Mouse (Mus musculus): ENCODE measurements around the gene Cog2. TPM values are rescaled to one million over a fixed set of nuclear protein-coding genes. Genes with fewer than 3 reads are reported as not detected.

Gene Cog2
- polyA plus RNA-seq, 1 experiment: not detected

GRCm38 (mm10) chr8:124569593-124569992 lies 49.0 kb downstream of the Cog2 start, which contains the start of gene Agt:
Gene Agt (minus strand): TSS chr8:124569706.
- H3K27ac ChIP-seq (ENCODE audit: insufficient read depth, low read depth, low read length): peak within 1 kb of the TSS; percentile 39; the same call in 1 of the 2 replicates

GRCm38 (mm10) chr8:124571732-124572429 lies 51.3 kb downstream of the Cog2 start:
- WGBS: 66% methylated on average over 8 of the region's 8 CpGs
- no peak overlapping the region for H3K4me3 ChIP-seq (ENCODE audit: insufficient read depth, low read depth, low read length)
- no peak overlapping the region for H3K27ac ChIP-seq (ENCODE audit: insufficient read depth, low read depth, low read length)
- H3K4me1 ChIP-seq (ENCODE audit: control insufficient read depth, insufficient read depth, low read length): peaks cover 20% of the 10 kb centered on the region
- TF ChIP-seq CTCF (IDR thresholded peaks at IDR 0.05; ENCODE audit: insufficient read depth, low read depth, low read length): no peak
- no peak for TF ChIP-seq POLR2A (IDR thresholded peaks at IDR 0.05; ENCODE audit: insufficient read depth, low read depth, low read length)

More at GRCm38 (mm10) chr8:124569593-124569992, 49.0 kb downstream of the Cog2 start, which contains the start of gene Agt:
- no peak for TF ChIP-seq POLR2A (IDR thresholded peaks at IDR 0.05; ENCODE audit: insufficient read depth, low read depth, low read length)
- TF ChIP-seq CTCF (IDR thresholded peaks at IDR 0.05; ENCODE audit: insufficient read depth, low read depth, low read length): no peak
- Histone ChIP-seq H3K4me3 (ENCODE audit: insufficient read depth, low read depth, low read length) (no peak within 1 kb of the TSS), H3K4me1 (ENCODE audit: control insufficient read depth, insufficient read depth, low read length) (peaks cover 20% of the 10 kb centered on the region)
- WGBS: 53% methylated on average over 2 of the region's 2 CpGs

GRCm38 (mm10) chr8:124572430-124572775 lies 51.8 kb downstream of the Cog2 start:
- TF ChIP-seq POLR2A (IDR thresholded peaks at IDR 0.05; ENCODE audit: insufficient read depth, low read depth, low read length) (no peak), CTCF (IDR thresholded peaks at IDR 0.05; ENCODE audit: insufficient read depth, low read depth, low read length) (no peak)
- H3K27ac ChIP-seq (ENCODE audit: insufficient read depth, low read depth, low read length): no peak overlapping the region
- H3K4me3 ChIP-seq (ENCODE audit: insufficient read depth, low read depth, low read length): no peak overlapping the region
- peaks cover 20% of the 10 kb centered on the region for H3K4me1 ChIP-seq (ENCODE audit: control insufficient read depth, insufficient read depth, low read length)

GRCm38 (mm10) chr8:124573552-124574340 lies 53.2 kb downstream of the Cog2 start:
- Histone ChIP-seq H3K4me1 (ENCODE audit: control insufficient read depth, insufficient read depth, low read length) (peaks cover 20% of the 10 kb centered on the region), H3K27ac (ENCODE audit: insufficient read depth, low read depth, low read length) (no peak overlapping the region), H3K4me3 (ENCODE audit: insufficient read depth, low read depth, low read length) (no peak overlapping the region)
- TF ChIP-seq CTCF (IDR thresholded peaks at IDR 0.05; ENCODE audit: insufficient read depth, low read depth, low read length) (no peak), POLR2A (IDR thresholded peaks at IDR 0.05; ENCODE audit: insufficient read depth, low read depth, low read length) (no peak)
- WGBS: 54% methylated on average over 15 of the region's 15 CpGs

DNA sequence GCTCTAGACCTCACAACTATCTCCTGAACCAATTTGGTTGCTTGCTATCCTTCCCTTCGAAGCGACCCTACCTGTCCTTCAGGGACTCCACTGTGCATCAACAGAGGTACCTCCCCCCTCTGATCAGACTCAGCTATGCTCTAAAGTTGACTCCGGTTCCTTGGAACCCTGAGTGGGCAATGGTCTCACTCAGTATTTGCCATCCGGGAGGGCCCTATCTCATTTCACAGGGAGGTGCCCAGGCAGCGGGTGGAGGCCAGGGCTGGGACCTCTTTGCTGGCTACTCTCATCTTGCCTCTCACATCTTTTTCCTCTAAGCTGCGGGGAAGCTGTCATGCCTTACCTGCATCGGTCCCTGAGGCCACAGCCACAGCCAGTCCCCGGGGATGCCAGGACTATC lies 55.2 kb downstream of the Cog2 start, which contains the start of gene Capn9:
TSS of gene Capn9 (plus strand) at position 301 of the 400 bp plus-strand sequence.
- Histone ChIP-seq H3K27ac (ENCODE audit: insufficient read depth, low read depth, low read length) (no peak within 1 kb of the TSS), H3K4me3 (ENCODE audit: insufficient read depth, low read depth, low read length) (no peak within 1 kb of the TSS), H3K4me1 (ENCODE audit: control insufficient read depth, insufficient read depth, low read length) (peaks cover 5% of the 10 kb centered on the region)
- TF ChIP-seq POLR2A (IDR thresholded peaks at IDR 0.05; ENCODE audit: insufficient read depth, low read depth, low read length) (no peak), CTCF (IDR thresholded peaks at IDR 0.05; ENCODE audit: insufficient read depth, low read depth, low read length) (no peak)
- WGBS: 87% methylated on average over 8 of the region's 8 CpGs

GRCm38 (mm10) chr8:124576751-124577150 lies 56.2 kb downstream of the Cog2 start:
- TF ChIP-seq CTCF (IDR thresholded peaks at IDR 0.05; ENCODE audit: insufficient read depth, low read depth, low read length): no peak
- no peak for TF ChIP-seq POLR2A (IDR thresholded peaks at IDR 0.05; ENCODE audit: insufficient read depth, low read depth, low read length)
- H3K4me1 ChIP-seq (ENCODE audit: control insufficient read depth, insufficient read depth, low read length): peaks cover 5% of the 10 kb centered on the region
- H3K27ac ChIP-seq (ENCODE audit: insufficient read depth, low read depth, low read length): no peak overlapping the region
- no peak overlapping the region for H3K4me3 ChIP-seq (ENCODE audit: insufficient read depth, low read depth, low read length)
- WGBS: 96% methylated on average over 1 of the region's 1 CpGs

GRCm38 (mm10) chr8:124585718-124586425 lies 65.3 kb downstream of the Cog2 start:
- Histone ChIP-seq H3K27ac (ENCODE audit: insufficient read depth, low read depth, low read length) (peak overlapping the region; percentile 40; the same call in 1 of the 2 replicates), H3K4me1 (ENCODE audit: control insufficient read depth, insufficient read depth, low read length) (peaks cover 17% of the 10 kb centered on the region), H3K4me3 (ENCODE audit: insufficient read depth, low read depth, low read length) (no peak overlapping the region)
- no peak for TF ChIP-seq CTCF (IDR thresholded peaks at IDR 0.05; ENCODE audit: insufficient read depth, low read depth, low read length)
- TF ChIP-seq POLR2A (IDR thresholded peaks at IDR 0.05; ENCODE audit: insufficient read depth, low read depth, low read length): no peak
- 38% methylated on average over 3 of the region's 3 CpGs for WGBS

DNA sequence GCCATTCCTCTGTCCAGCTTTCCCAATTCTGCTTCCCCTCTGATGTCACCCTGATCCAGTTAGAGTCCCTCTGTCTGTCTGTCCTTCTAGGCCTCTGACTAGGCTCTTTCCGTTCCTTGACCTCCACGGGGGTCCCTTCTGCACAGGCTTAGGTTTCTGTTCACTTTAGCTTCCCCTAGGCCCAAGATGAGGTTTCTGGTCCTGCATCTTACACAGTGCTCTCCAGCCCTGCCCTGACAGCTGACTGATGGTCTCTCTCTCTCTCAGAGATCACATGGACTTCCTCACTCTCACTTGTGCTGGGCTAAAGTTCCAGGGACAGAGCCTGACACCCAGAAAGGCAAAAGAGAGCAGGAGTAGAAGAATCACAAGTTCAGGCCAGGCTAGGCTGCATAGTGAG lies 66.0 kb downstream of the Cog2 start:
- Histone ChIP-seq H3K4me3 (ENCODE audit: insufficient read depth, low read depth, low read length) (no peak overlapping the region), H3K27ac (ENCODE audit: insufficient read depth, low read depth, low read length) (0 out of 2 replicates have a peak overlapping the region, but pooled peaks have one; percentile 12), H3K4me1 (ENCODE audit: control insufficient read depth, insufficient read depth, low read length) (peaks cover 17% of the 10 kb centered on the region)
- no peak for TF ChIP-seq POLR2A (IDR thresholded peaks at IDR 0.05; ENCODE audit: insufficient read depth, low read depth, low read length)
- no peak for TF ChIP-seq CTCF (IDR thresholded peaks at IDR 0.05; ENCODE audit: insufficient read depth, low read depth, low read length)
- WGBS: 84% methylated on average over 2 of the region's 2 CpGs
